Mouse (Mus musculus) gonadal fat pad, adult 2 months (tissue): ENCODE data around the gene Prkcq. TPM values are rescaled to one million over a fixed set of nuclear protein-coding genes. Genes with fewer than 3 reads are reported as not detected.
A peak's percentile ranks its signal among the peaks of the same experiment; 100 is the strongest.

Experiments used
- DNase-seq: peaks from one replicate; pipeline ENCODE4 v3.0.0-alpha.2; 2012; ENCODE audit warnings: low read depth
- polyA plus RNA-seq: library from polyadenylated mRNA; depleted of rRNA; stranded (reverse); fragments of >200 nt; gene quantifications from 2 replicates; pipeline ENCODE4 v1.2.3, GENCODE M21; 2012; rRNA removed

Gene Prkcq
- polyA plus RNA-seq: 1.6 and 1.8 TPM in 2 replicates

GRCm38 (mm10) chr2:11171754-11172501 lies at the start of gene Prkcq:
Gene Prkcq (plus strand): TSS chr2:11172108.
- DNase-seq: no peak

GRCm38 (mm10) chr2:11130881-11131280 lies 41.0 kb upstream of the Prkcq start:
- DNase-seq: no peak

- no peak for DNase-seq
These were observed 36.2 kb upstream of the Prkcq start for GRCm38 (mm10) chr2:11135718-11136117.

- no peak for DNase-seq
These were observed 33.8 kb upstream of the Prkcq start for GRCm38 (mm10) chr2:11138076-11138475.

- no peak for DNase-seq
These were observed 32.3 kb upstream of the Prkcq start for GRCm38 (mm10) chr2:11139518-11140152.

GRCm38 (mm10) chr2:11140385-11140784 lies 31.5 kb upstream of the Prkcq start:
- DNase-seq: no peak

- peak; percentile 24 for DNase-seq
These were observed 22.8 kb upstream of the Prkcq start for GRCm38 (mm10) chr2:11149091-11149490.

- no peak for DNase-seq
These were observed 20.9 kb upstream of the Prkcq start for GRCm38 (mm10) chr2:11150975-11151374.

GRCm38 (mm10) chr2:11151655-11152323 lies 20.1 kb upstream of the Prkcq start:
- no peak for DNase-seq

GRCm38 (mm10) chr2:11159641-11160040 lies 12.3 kb upstream of the Prkcq start:
- DNase-seq: no peak

- no peak for DNase-seq
These were observed 11.2 kb upstream of the Prkcq start for GRCm38 (mm10) chr2:11160696-11161095.

GRCm38 (mm10) chr2:11161336-11161735 lies 10.6 kb upstream of the Prkcq start:
- no peak for DNase-seq

- DNase-seq: no peak
These were observed 9.2 kb upstream of the Prkcq start for GRCm38 (mm10) chr2:11162701-11163100.

GRCm38 (mm10) chr2:11164170-11164569 lies 7.7 kb upstream of the Prkcq start:
- no peak for DNase-seq

- DNase-seq: no peak
These were observed 2.1 kb upstream of the Prkcq start for GRCm38 (mm10) chr2:11169721-11170335.

GRCm38 (mm10) chr2:11172831-11173414 lies 1.0 kb downstream of the Prkcq start:
- no peak for DNase-seq

- no peak for DNase-seq
These were observed 1.6 kb downstream of the Prkcq start for GRCm38 (mm10) chr2:11173521-11173920.

GRCm38 (mm10) chr2:11174101-11174500 lies 2.2 kb downstream of the Prkcq start:
- DNase-seq: no peak

- no peak for DNase-seq
These were observed 6.0 kb downstream of the Prkcq start for GRCm38 (mm10) chr2:11177880-11178279.

- no peak for DNase-seq
These were observed 9.6 kb downstream of the Prkcq start for GRCm38 (mm10) chr2:11181510-11181909.

- DNase-seq: no peak
These were observed 10.2 kb downstream of the Prkcq start for GRCm38 (mm10) chr2:11182096-11182495.

- no peak for DNase-seq
These were observed 12.1 kb downstream of the Prkcq start for GRCm38 (mm10) chr2:11183991-11184390.
